Mouse (Mus musculus): Measurements from ENCODE around the gene Taar8a. TPM values are rescaled to one million over a fixed set of nuclear protein-coding genes. Genes with fewer than 3 reads are reported as not detected.
"Not testable (repeated sequence)": the region's sequence is repeated elsewhere in the genome, so short reads cannot be mapped to it uniquely, and the experiment has no call there.

The Taar8a gene
- polyA plus RNA-seq, 1 experiment from 2014 or later: not detected

DNA sequence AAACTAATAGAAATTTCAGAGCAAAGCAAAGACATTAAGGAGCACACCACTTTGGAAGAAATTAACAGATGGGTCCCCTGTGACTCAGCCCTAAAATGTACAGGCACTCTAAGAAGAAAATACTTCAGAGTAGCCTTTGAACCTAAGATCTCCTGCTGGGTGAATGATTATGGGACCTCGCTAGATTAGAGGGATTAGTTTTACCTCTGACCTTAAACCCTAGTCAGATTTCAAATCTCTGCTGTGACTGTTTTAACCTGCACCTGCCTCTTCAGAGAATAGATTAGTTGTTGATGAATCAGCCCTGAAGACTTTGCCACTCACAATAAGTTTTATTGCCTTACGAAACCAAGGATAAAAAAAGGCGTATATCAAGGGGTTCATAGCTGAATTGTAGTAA lies 31.9 kb downstream of the Taar8a start:
- no peak overlapping the region for H3K4me2 ChIP-seq (ENCODE audit: low read length)
- no peak overlapping the region for H3K4me3 ChIP-seq (ENCODE audit: low read depth, low read length)
- no peaks in the 10 kb centered on the region for H3K4me1 ChIP-seq (replicated peaks; ENCODE audit: control insufficient read depth, insufficient read depth, low read length)
- DNase-seq (ENCODE audit: low spot score) (no peak), ATAC-seq (replicated peaks; ENCODE audit: low FRiP score, low TSS enrichment, low read depth) (peak; percentile 71; the same call in 1 of the 2 replicates)
- peak overlapping the region; percentile 54; the same call in 1 of the 2 replicates for H3K27ac ChIP-seq (ENCODE audit: low read depth)
- 61% methylated on average over 3 of the region's 3 CpGs for WGBS
- no peaks in the 10 kb centered on the region for H3K36me3 ChIP-seq (ENCODE audit: control insufficient read depth, insufficient read depth, low read length)
- H3K27me3 ChIP-seq (replicated peaks; ENCODE audit: control insufficient read depth, insufficient read depth, low read length): no peaks in the 10 kb centered on the region
- H3K9me3 ChIP-seq (ENCODE audit: control insufficient read depth, low read length): no peaks in the 10 kb centered on the region
- H3K9ac ChIP-seq (ENCODE audit: low read length): no peak overlapping the region

DNA sequence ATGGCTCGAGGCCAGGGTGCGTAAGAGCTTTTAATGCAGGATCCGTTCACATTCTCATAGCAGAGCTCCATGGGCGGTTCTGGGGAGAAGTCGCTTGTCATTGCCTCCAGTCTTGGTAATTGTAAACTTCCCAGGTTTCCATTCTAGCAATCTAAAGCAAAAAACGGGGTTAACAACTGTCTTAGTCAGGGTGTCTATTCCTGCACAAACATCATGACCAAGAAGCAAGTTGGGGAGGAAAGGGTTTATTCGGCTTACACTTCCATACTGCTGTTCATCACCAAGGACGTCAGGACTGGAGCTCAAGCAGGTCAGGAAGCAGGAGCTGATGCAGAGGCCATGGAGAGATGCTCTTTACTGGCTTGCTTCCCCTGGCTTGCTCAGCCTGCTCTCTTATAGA lies 33.1 kb downstream of the Taar8a start, which contains the start of gene Taar9:
TSS of gene Taar9 (minus strand) at position 101 of the 400 bp plus-strand sequence.
- peak within 1 kb of the TSS; percentile 54; the same call in 1 of the 2 replicates for H3K27ac ChIP-seq (ENCODE audit: low read depth)
- WGBS: 79% methylated on average over 8 of the region's 8 CpGs
- not testable (repeated sequence) for ATAC-seq (replicated peaks; ENCODE audit: low FRiP score, low TSS enrichment, low read depth)

DNA sequence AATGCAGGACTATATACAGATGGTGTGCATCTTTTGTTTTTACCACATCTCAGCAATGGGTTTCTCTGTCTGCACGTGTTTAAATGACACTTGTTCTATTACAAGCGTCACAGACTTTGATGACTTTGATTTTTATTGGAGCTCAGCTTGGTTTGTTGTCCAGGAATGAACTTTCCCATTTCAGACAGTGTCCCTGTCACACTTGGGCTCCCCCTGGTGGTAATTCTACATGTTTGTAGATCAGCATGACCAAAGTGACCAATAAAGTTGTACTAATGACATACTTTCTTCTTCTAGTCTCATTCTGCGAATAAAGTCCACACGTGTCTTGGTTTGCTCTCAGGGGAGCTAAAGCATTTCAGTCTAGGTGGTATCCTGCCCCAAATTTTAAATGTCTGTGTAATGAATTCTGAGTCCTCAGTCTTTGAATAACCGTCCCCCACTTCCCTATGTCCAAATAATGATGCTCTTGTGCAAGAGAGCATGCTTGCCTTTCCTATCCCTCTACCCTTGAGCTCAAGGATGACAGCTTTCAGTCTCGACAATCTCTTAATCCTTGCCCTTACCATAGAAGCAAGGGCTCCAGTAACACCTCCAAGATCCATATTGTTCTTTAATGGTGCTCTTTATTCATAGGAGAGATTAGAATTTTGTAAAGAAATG lies 34.9 kb downstream of the Taar8a start:
- Histone ChIP-seq H3K36me3 (ENCODE audit: control insufficient read depth, insufficient read depth, low read length) (no peaks in the 10 kb centered on the region), H3K4me1 (replicated peaks; ENCODE audit: control insufficient read depth, insufficient read depth, low read length) (no peaks in the 10 kb centered on the region), H3K4me3 (ENCODE audit: low read depth, low read length) (no peak overlapping the region), H3K9me3 (ENCODE audit: control insufficient read depth, low read length) (0 out of 2 replicates have a peak, but pooled peaks cover 4% of the 10 kb centered on the region), H3K4me2 (ENCODE audit: low read length) (no peak overlapping the region), H3K27ac (ENCODE audit: low read depth) (no peak overlapping the region), H3K9ac (ENCODE audit: low read length) (no peak overlapping the region), H3K27me3 (replicated peaks; ENCODE audit: control insufficient read depth, insufficient read depth, low read length) (no peaks in the 10 kb centered on the region)
- no peak for ATAC-seq (replicated peaks; ENCODE audit: low FRiP score, low TSS enrichment, low read depth)
- peak; percentile 66 for DNase-seq (ENCODE audit: low spot score)
- WGBS: 48% methylated on average over 6 of the region's 6 CpGs

More for the DNA sequence above, 33.1 kb downstream of the Taar8a start, which contains the start of gene Taar9:
- H3K9ac ChIP-seq (ENCODE audit: low read length); H3K27me3 ChIP-seq (replicated peaks; ENCODE audit: control insufficient read depth, insufficient read depth, low read length); H3K4me3 ChIP-seq (ENCODE audit: low read depth, low read length); H3K36me3 ChIP-seq (ENCODE audit: control insufficient read depth, insufficient read depth, low read length); H3K4me2 ChIP-seq (ENCODE audit: low read length); H3K9me3 ChIP-seq (ENCODE audit: control insufficient read depth, low read length); DNase-seq (ENCODE audit: low spot score); H3K4me1 ChIP-seq (replicated peaks; ENCODE audit: control insufficient read depth, insufficient read depth, low read length): not testable (repeated sequence)

Other genes with a start within 250 kb of the Taar8a start
- 0.12 TPM in 1 of 2 replicates, not detected in the other for gene Vnn3, start 225.0 kb upstream of the Taar8a start, polyA plus RNA-seq (2014; fragmentation: Nextera tagmentation; extraction: Ambion mirVana)
- gene Vnn1, start 181.8 kb upstream of the Taar8a start, polyA plus RNA-seq (2014; fragmentation: Nextera tagmentation; extraction: Ambion mirVana): 2.6 and 2.9 TPM in 2 replicates
- gene Taar1, start 156.1 kb upstream of the Taar8a start, polyA plus RNA-seq (2014; fragmentation: Nextera tagmentation; extraction: Ambion mirVana): not detected in 2 replicates
- 0.42 TPM in 1 of 2 replicates, not detected in the other for gene Taar2, start 137.9 kb upstream of the Taar8a start, polyA plus RNA-seq (2014; fragmentation: Nextera tagmentation; extraction: Ambion mirVana)
- gene Taar3, start 126.9 kb upstream of the Taar8a start, polyA plus RNA-seq (2014; fragmentation: Nextera tagmentation; extraction: Ambion mirVana): not detected in 2 replicates
- not detected in 2 replicates for gene Taar4, start 116.0 kb upstream of the Taar8a start, polyA plus RNA-seq (2014; fragmentation: Nextera tagmentation; extraction: Ambion mirVana)
- gene Taar5, start 105.8 kb upstream of the Taar8a start, polyA plus RNA-seq (2014; fragmentation: Nextera tagmentation; extraction: Ambion mirVana): not detected in 2 replicates
- not detected in 2 replicates for gene Taar6, start 90.9 kb upstream of the Taar8a start, polyA plus RNA-seq (2014; fragmentation: Nextera tagmentation; extraction: Ambion mirVana)
- not detected in 2 replicates for gene Taar7a, start 83.0 kb upstream of the Taar8a start, polyA plus RNA-seq (2014; fragmentation: Nextera tagmentation; extraction: Ambion mirVana)
- gene Taar7b, start 76.6 kb upstream of the Taar8a start, polyA plus RNA-seq (2014; fragmentation: Nextera tagmentation; extraction: Ambion mirVana): not detected in 2 replicates
- not detected in 2 replicates for gene Taar7d, start 49.3 kb upstream of the Taar8a start, polyA plus RNA-seq (2014; fragmentation: Nextera tagmentation; extraction: Ambion mirVana)
- gene Taar7e, start 38.9 kb upstream of the Taar8a start, polyA plus RNA-seq (2014; fragmentation: Nextera tagmentation; extraction: Ambion mirVana): not detected in 2 replicates
- gene Taar7f, start 27.0 kb upstream of the Taar8a start, polyA plus RNA-seq (2014; fragmentation: Nextera tagmentation; extraction: Ambion mirVana): not detected in 2 replicates
- gene Taar8b, start 15.8 kb downstream of the Taar8a start, polyA plus RNA-seq (2014; fragmentation: Nextera tagmentation; extraction: Ambion mirVana): not detected in 2 replicates
- gene Taar8c, start 25.4 kb downstream of the Taar8a start, polyA plus RNA-seq (2014; fragmentation: Nextera tagmentation; extraction: Ambion mirVana): not detected in 2 replicates
- not detected in 2 replicates for gene Taar9, start 33.0 kb downstream of the Taar8a start, polyA plus RNA-seq (2014; fragmentation: Nextera tagmentation; extraction: Ambion mirVana)
- gene Stx7, start 72.8 kb downstream of the Taar8a start, polyA plus RNA-seq (2014; fragmentation: Nextera tagmentation; extraction: Ambion mirVana): 91.8 and 100 TPM in 2 replicates
- gene Moxd1, start 147.0 kb downstream of the Taar8a start, polyA plus RNA-seq (2014; fragmentation: Nextera tagmentation; extraction: Ambion mirVana): 19.2 and 23.2 TPM in 2 replicates